Mouse (Mus musculus): ENCODE measurements around the gene Agpat4.

Agpat4 gene

GRCm38 (mm10) chr17:12182702-12183485, 64.4 kb downstream of the Agpat4 start:
- in situ Hi-C loops (cut with MboI, MseI): no loop called here

- in situ Hi-C loops (cut with MboI, MseI): no loop called here
These were observed 65.8 kb downstream of the Agpat4 start for GRCm38 (mm10) chr17:12184283-12184682.

GRCm38 (mm10) chr17:12185855-12186254, 67.4 kb downstream of the Agpat4 start:
- in situ Hi-C loops (cut with MboI, MseI): no loop called here

- in situ Hi-C loops (cut with MboI, MseI): no loop called here
These were observed 67.8 kb downstream of the Agpat4 start for GRCm38 (mm10) chr17:12186341-12186740.

GRCm38 (mm10) chr17:12187782-12188181, 69.3 kb downstream of the Agpat4 start:
- in situ Hi-C loops (cut with MboI, MseI): no loop called here

- in situ Hi-C loops (cut with MboI, MseI): no loop called here
These were observed 76.6 kb downstream of the Agpat4 start for GRCm38 (mm10) chr17:12195137-12195536.

- in situ Hi-C loops (cut with MboI, MseI): no loop called here
These were observed 77.1 kb downstream of the Agpat4 start for GRCm38 (mm10) chr17:12195604-12196003.

- in situ Hi-C loops (cut with MboI, MseI): no loop called here
These were observed 81.4 kb downstream of the Agpat4 start for GRCm38 (mm10) chr17:12199933-12200332.

- in situ Hi-C loops (cut with MboI, MseI): no loop called here
These were observed 82.6 kb downstream of the Agpat4 start for GRCm38 (mm10) chr17:12201086-12201485.

GRCm38 (mm10) chr17:12203414-12203897, 85.0 kb downstream of the Agpat4 start:
- in situ Hi-C loops (cut with MboI, MseI): no loop called here

GRCm38 (mm10) chr17:12204246-12204645, 85.7 kb downstream of the Agpat4 start:
- in situ Hi-C loops (cut with MboI, MseI): no loop called here

- in situ Hi-C loops (cut with MboI, MseI): no loop called here
These were observed 86.1 kb downstream of the Agpat4 start for GRCm38 (mm10) chr17:12204689-12205014.

GRCm38 (mm10) chr17:12205015-12205693, 86.7 kb downstream of the Agpat4 start:
- in situ Hi-C loops (cut with MboI, MseI): no loop called here

- in situ Hi-C loops (cut with MboI, MseI): no loop called here
These were observed 87.2 kb downstream of the Agpat4 start for GRCm38 (mm10) chr17:12205694-12206075.

GRCm38 (mm10) chr17:12206248-12206647, 87.7 kb downstream of the Agpat4 start:
- in situ Hi-C loops (cut with MboI, MseI): no loop called here

GRCm38 (mm10) chr17:12207022-12207548, 88.6 kb downstream of the Agpat4 start:
- in situ Hi-C loops (cut with MboI, MseI): no loop called here

- in situ Hi-C loops (cut with MboI, MseI): no loop called here
These were observed 91.0 kb downstream of the Agpat4 start for GRCm38 (mm10) chr17:12209481-12209880.

- in situ Hi-C loops (cut with MboI, MseI): loop anchor here (5.0 kb wide), 2 partner anchors 98 to 173 kb away; no protein-coding TSS in a partner anchor
These were observed 92.1 kb downstream of the Agpat4 start for GRCm38 (mm10) chr17:12210544-12211132.

GRCm38 (mm10) chr17:12211890-12212289, 93.4 kb downstream of the Agpat4 start:
- in situ Hi-C loops (cut with MboI, MseI): loop anchor here (5.0 kb wide), 2 partner anchors 100 to 175 kb away; no protein-coding TSS in a partner anchor

- in situ Hi-C loops (cut with MboI, MseI): loop anchor here (5.0 kb wide), 2 partner anchors 100 to 175 kb away; no protein-coding TSS in a partner anchor
These were observed 93.8 kb downstream of the Agpat4 start for GRCm38 (mm10) chr17:12212341-12212740.

- in situ Hi-C loops (cut with MboI, MseI): loop anchor here (5.0 kb wide), 2 partner anchors 101 to 176 kb away; no protein-coding TSS in a partner anchor
These were observed 94.9 kb downstream of the Agpat4 start for GRCm38 (mm10) chr17:12213430-12213829.

GRCm38 (mm10) chr17:12216224-12216623, 97.7 kb downstream of the Agpat4 start:
- in situ Hi-C loops (cut with MboI, MseI): no loop called here
